Mouse (Mus musculus) heart, embryonic 11.5 days (tissue): Measurements from ENCODE around the gene Rtl6. TPM values are rescaled to one million over a fixed set of nuclear protein-coding genes. Genes with fewer than 3 reads are reported as not detected.
A peak's percentile ranks its signal among the peaks of the same experiment; 100 is the strongest.

Experiments used
- ATAC-seq: fragments of 200-750 bp; cut with Nextera tagmentation; replicated peaks from 2 replicates; pipeline ENCODE4 v1.8.0; 2017; ENCODE audit warnings: moderate library complexity; ENCODE audit not compliant: insufficient number of reproducible peaks, low FRiP score, low TSS enrichment
- H3K27ac ChIP-seq: fragments of 300-500 bp; sonication (generic); 2 replicates; pipeline ENCODE4 v1.5.1; 2014; ENCODE audit warnings: mild to moderate bottlenecking, low read depth, low read length
- H3K27me3 ChIP-seq: fragments of 300-500 bp; sonication (generic); 2 replicates; pipeline ENCODE4 v1.6.1; 2014; ENCODE audit warnings: mild to moderate bottlenecking, low read length, mixed read lengths; ENCODE audit not compliant: control insufficient read depth, insufficient read depth
- H3K36me3 ChIP-seq: fragments of 300-500 bp; sonication (generic); 2 replicates; pipeline ENCODE4 v1.6.1; 2014; ENCODE audit warnings: mild to moderate bottlenecking, low read length, moderate library complexity, mixed read lengths; ENCODE audit not compliant: control insufficient read depth, insufficient read depth
- H3K4me1 ChIP-seq: fragments of 300-500 bp; sonication (generic); 2 replicates; pipeline ENCODE4 v1.6.1; 2014; ENCODE audit warnings: low read length; ENCODE audit not compliant: control insufficient read depth, insufficient read depth
- H3K4me2 ChIP-seq: fragments of 300-500 bp; sonication (generic); 2 replicates; pipeline ENCODE4 v1.6.1; 2014; ENCODE audit warnings: mild to moderate bottlenecking, moderate library complexity
- H3K4me3 ChIP-seq: fragments of 300-500 bp; sonication (generic); 2 replicates; pipeline ENCODE4 v1.5.1; 2014; ENCODE audit warnings: low read depth, low read length
- H3K9ac ChIP-seq: fragments of 300-500 bp; sonication (generic); 2 replicates; pipeline ENCODE4 v1.6.1; 2014; ENCODE audit warnings: mild to moderate bottlenecking, low read depth, low read length, moderate library complexity
- H3K9me3 ChIP-seq: fragments of 300-500 bp; sonication (generic); replicated peaks from 2 replicates; pipeline ENCODE4 v1.6.1; 2016; ENCODE audit warnings: low read length; ENCODE audit not compliant: control insufficient read depth
- WGBS: fragments of 180-500 bp; shearing (Covaris S2); extraction: QIAGEN DNeasy Blood & Tissue Kit; methylation state at CpG from one replicate; pipeline ENCODE4 v1.1.7; 2014; ENCODE audit not compliant: insufficient replicate concordance; 5-methylcytosine and 5-hydroxymethylcytosine counted together
- polyA plus RNA-seq: library from polyadenylated mRNA; unstranded; fragments of >200 nt; fragmentation: Nextera tagmentation; extraction: Ambion mirVana; gene quantifications from 2 replicates; pipeline ENCODE4 v1.2.1, GENCODE M21; 2014

Gene Rtl6
- 6.4 and 8.9 TPM in 2 replicates for polyA plus RNA-seq

DNA sequence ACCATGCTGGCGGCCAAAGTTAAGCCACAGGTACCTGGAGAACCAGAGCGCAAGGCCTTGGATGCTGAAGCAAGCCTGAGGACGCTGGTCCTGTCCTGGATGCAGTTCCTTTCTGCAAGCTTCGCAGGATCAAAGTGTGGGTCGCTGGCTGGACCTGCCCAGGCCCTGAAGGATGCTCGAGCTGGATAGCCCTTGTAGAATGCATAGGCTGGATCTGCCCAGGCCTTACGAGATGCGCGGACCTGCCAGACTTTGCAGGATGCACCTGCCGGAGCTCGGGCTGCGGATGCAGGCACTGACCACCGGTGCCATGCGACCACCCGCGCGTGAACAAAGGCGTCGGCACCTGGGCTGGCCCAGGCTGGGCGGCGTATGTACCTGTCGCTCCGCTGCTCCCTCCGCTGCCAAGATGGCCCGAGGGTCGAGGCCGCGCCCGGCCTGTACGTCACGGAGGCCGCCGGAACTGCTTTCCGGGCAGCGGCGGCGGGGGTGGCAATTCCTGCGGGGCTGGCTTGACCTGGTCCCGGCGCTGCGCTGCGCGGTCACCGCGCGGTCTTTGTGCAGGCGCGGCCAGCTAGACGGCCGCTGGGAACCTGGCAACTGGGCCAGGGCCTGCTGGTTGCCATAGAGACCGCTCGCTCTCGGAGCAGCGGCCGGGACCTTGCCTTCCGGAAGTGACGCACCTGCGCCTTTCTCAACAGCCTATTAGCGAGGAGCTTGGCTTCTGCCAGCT, at the start of gene Rtl6:
TSS of gene Rtl6 (minus strand) at position 635 of the 733 bp plus-strand sequence.
- Histone ChIP-seq H3K27ac (peak within 1 kb of the TSS; percentile 46; the same call in 1 of the 2 replicates), H3K9ac (peak within 1 kb of the TSS; percentile 66), H3K4me3 (peak within 1 kb of the TSS; percentile 64), H3K4me2 (peak within 1 kb of the TSS; percentile 80), H3K9me3 (no peaks in the 10 kb centered on the region), H3K27me3 (no peaks in the 10 kb centered on the region), H3K4me1 (no peaks in the 10 kb centered on the region), H3K36me3 (no peaks in the 10 kb centered on the region)
- ATAC-seq: peak; percentile 72
- WGBS: 10% methylated on average over 59 of the region's 59 CpGs

GRCm38 (mm10) chr15:84603267-84603963, 45.8 kb upstream of the Rtl6 start:
- H3K9me3 ChIP-seq: peaks cover 3% of the 10 kb centered on the region; the same call in 1 of the 2 replicates
- no peaks in the 10 kb centered on the region for H3K36me3 ChIP-seq
- WGBS: 68% methylated on average over 8 of the region's 8 CpGs
- H3K9ac ChIP-seq: no peak overlapping the region
- no peaks in the 10 kb centered on the region for H3K4me1 ChIP-seq
- no peak for ATAC-seq
- H3K4me3 ChIP-seq: no peak overlapping the region
- H3K27ac ChIP-seq: no peak overlapping the region
- H3K27me3 ChIP-seq: no peaks in the 10 kb centered on the region
- no peak overlapping the region for H3K4me2 ChIP-seq

DNA sequence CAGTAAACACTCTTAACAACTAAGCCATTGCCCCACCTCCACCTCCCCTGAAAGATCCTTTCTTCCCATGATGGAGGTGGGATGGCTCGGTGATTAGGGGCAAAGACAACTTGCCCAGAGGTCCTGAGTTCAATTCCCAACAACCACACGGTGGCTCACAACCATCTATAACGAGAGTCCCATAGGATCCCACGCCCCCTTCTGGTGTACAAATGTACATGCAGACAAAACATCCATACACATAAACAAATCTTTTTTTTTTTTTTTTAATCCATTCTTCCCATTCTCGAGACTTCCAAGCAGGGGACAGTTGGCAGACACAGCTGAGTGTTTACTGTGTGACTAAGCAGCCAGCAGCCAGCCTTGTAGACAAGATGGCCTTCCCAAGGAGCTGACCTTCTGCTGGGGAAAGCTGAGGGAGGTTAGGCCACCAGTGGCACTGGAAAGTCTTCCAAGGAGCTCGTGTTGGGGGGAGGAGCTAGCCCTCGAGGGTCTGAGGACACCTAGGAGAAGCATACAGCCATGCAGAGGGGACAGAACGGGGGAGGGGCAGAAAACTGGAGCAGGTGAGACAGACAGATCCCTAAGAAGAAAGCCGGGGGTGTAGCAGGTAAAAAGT, 43.5 kb upstream of the Rtl6 start:
- no peaks in the 10 kb centered on the region for H3K36me3 ChIP-seq
- H3K4me1 ChIP-seq: no peaks in the 10 kb centered on the region
- no peak overlapping the region for H3K9ac ChIP-seq
- no peaks in the 10 kb centered on the region for H3K27me3 ChIP-seq
- H3K4me3 ChIP-seq: no peak overlapping the region
- H3K4me2 ChIP-seq: no peak overlapping the region
- H3K9me3 ChIP-seq: no peaks in the 10 kb centered on the region
- no peak for ATAC-seq
- H3K27ac ChIP-seq: no peak overlapping the region
- WGBS: 66% methylated on average over 9 of the region's 9 CpGs

GRCm38 (mm10) chr15:84598911-84599310, 41.3 kb upstream of the Rtl6 start:
- no peak overlapping the region for H3K4me3 ChIP-seq
- no peak overlapping the region for H3K4me2 ChIP-seq
- no peak overlapping the region for H3K27ac ChIP-seq
- WGBS: 83% methylated on average over 2 of the region's 2 CpGs
- H3K4me1 ChIP-seq: no peaks in the 10 kb centered on the region
- H3K36me3 ChIP-seq: no peaks in the 10 kb centered on the region
- no peak overlapping the region for H3K9ac ChIP-seq
- no peak for ATAC-seq
- no peaks in the 10 kb centered on the region for H3K9me3 ChIP-seq
- H3K27me3 ChIP-seq: no peaks in the 10 kb centered on the region

DNA sequence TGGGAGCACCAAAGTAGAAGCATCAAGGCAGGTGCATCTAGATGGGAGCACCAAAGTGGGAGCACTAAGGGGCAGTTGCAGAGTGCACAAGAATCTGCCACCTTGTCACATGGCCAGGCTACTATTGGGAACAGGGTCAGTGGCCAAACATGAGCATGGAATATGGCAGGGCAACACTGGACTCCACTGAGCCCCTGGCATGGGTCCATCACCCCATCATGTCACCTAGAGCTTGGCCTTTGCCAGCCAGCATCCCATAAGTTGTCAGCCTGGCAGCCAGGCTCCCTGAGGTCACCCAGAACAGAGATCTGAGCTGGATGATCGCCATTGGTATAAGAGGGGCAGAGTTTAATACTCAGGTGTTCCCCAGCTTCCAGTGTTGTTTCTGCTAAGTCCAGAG, 40.2 kb upstream of the Rtl6 start:
- Histone ChIP-seq H3K4me2 (no peak overlapping the region), H3K4me3 (no peak overlapping the region), H3K9me3 (no peaks in the 10 kb centered on the region), H3K4me1 (peaks cover 4% of the 10 kb centered on the region; the same call in 1 of the 2 replicates), H3K27ac (no peak overlapping the region), H3K9ac (no peak overlapping the region), H3K27me3 (no peaks in the 10 kb centered on the region), H3K36me3 (no peaks in the 10 kb centered on the region)
- ATAC-seq: no peak
- WGBS: 77% methylated on average over 1 of the region's 1 CpGs

DNA sequence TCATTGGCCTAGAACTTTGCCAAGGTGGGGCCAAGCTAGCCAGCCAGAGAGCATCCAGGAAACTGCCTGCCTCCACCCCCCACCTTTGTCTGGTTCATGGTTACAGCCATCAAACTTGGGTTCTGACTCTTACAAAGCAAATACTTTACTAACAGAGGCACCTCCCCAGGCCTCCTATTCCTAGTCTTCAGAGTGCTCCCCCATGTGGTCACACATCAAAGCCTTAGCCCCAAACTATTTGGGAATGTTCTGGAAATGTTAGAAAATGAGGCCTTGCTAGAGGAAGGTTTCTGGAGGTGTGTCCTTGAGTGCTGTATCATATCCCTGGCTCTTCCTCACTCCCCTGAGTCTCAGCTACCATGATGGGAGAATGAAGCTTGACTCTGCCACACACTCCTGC, 39.4 kb upstream of the Rtl6 start:
- ATAC-seq: no peak
- H3K9me3 ChIP-seq: no peaks in the 10 kb centered on the region
- peaks cover 4% of the 10 kb centered on the region for H3K27me3 ChIP-seq
- no peak overlapping the region for H3K4me3 ChIP-seq
- H3K27ac ChIP-seq: no peak overlapping the region
- H3K9ac ChIP-seq: no peak overlapping the region
- peaks cover 10% of the 10 kb centered on the region for H3K4me1 ChIP-seq
- no peak overlapping the region for H3K4me2 ChIP-seq
- H3K36me3 ChIP-seq: no peaks in the 10 kb centered on the region

GRCm38 (mm10) chr15:84595241-84595945, 37.8 kb upstream of the Rtl6 start:
- H3K27me3 ChIP-seq: peaks cover 4% of the 10 kb centered on the region
- ATAC-seq: no peak
- H3K36me3 ChIP-seq: no peaks in the 10 kb centered on the region
- H3K4me1 ChIP-seq: peaks cover 10% of the 10 kb centered on the region
- no peak overlapping the region for H3K27ac ChIP-seq
- no peaks in the 10 kb centered on the region for H3K9me3 ChIP-seq
- 64% methylated on average over 9 of the region's 9 CpGs for WGBS
- H3K4me3 ChIP-seq: no peak overlapping the region
- H3K4me2 ChIP-seq: no peak overlapping the region
- H3K9ac ChIP-seq: no peak overlapping the region

- Histone ChIP-seq H3K27me3 (peaks cover 4% of the 10 kb centered on the region), H3K4me3 (no peak overlapping the region), H3K9ac (no peak overlapping the region), H3K4me1 (peaks cover 10% of the 10 kb centered on the region), H3K27ac (no peak overlapping the region), H3K36me3 (no peaks in the 10 kb centered on the region), H3K9me3 (no peaks in the 10 kb centered on the region), H3K4me2 (no peak overlapping the region)
- 44% methylated on average over 9 of the region's 9 CpGs for WGBS
- ATAC-seq: no peak
Measured at GRCm38 (mm10) chr15:84593514-84593913, 35.9 kb upstream of the Rtl6 start.
